23 mouse cellular contexts compared by ENCODE assay signal in the genomic region with DNA sequence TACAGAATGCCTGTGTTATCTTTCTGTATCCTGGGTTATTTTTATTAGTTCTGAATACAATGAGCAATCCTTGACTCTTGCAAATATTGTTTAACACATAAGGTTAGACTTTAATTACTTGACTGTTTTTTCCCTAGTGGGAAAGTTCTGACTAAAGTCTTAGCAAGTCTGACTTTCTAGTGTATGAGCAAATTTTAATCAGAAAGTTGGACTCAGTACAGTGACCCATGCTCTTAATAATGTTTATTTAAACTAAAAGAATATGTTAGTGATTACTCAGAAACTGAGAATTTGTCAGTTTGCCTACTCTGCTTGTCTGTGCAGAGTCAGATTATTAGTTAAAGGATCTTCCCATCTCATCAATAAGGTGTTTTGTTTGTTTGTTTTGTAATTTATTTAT.
DNase-seq lines count a peak whose midpoint lies in the region; ATAC-seq and TF ChIP-seq lines count a peak whose summit lies in the region.
"Had no signal": no experiment of that assay in that cellular context is flagged by ENCODE, and none has a peak within 500 bp of the region (broad histone marks: within the 10 kb centered on the region; RNA-seq: fewer than 3 reads in every experiment).

No protein-coding gene starts in this region.

- peak; percentile 34 for DNase-seq in kidney, postnatal 0 days (ENCODE audit: low spot score)
- no peak for DNase-seq in kidney, adult 11 months
- peak; percentile 82 for DNase-seq in NIH3T3 (ENCODE audit: low read depth)
- peak; percentile 60 for DNase-seq in fibroblast of lung, adult 2 months (ENCODE audit: low read depth)
- DNase-seq in layer of hippocampus, adult 9-11 months, result no peak
- no peak for DNase-seq in lung, adult 18-20 months
- DNase-seq in adrenal gland, adult 18-20 months (ENCODE audit: low spot score in 2 of 2), result no peak
- DNase-seq: adrenal gland, adult 8-10 months; adrenal gland, postnatal 25 days; cerebellum, adult 11-12 months; cerebellum, adult 8-10 months; cerebellum, postnatal 10 days; cerebellum, postnatal 36 days; embryo, embryonic 11 days; gastrocnemius, postnatal 10 days; heart, adult 11 months had no signal

- no peak for ATAC-seq in kidney, postnatal 0 days (replicated peaks; ENCODE audit: low FRiP score, low read depth)
- ATAC-seq: CD4-positive, CD25-positive, alpha-beta regulatory T cell, adult 4 months; forebrain, embryonic 16.5 days had no signal

- no peak overlapping the region for H3K4me3 ChIP-seq in kidney, postnatal 0 days (replicated peaks; ENCODE audit: low read depth, low read length)
- H3K4me3 ChIP-seq: embryonic facial prominence, embryonic 15.5 days; forebrain, embryonic 12.5 days; hindbrain, embryonic 12.5 days; hindbrain, embryonic 15.5 days had no signal

- H3K9me3 ChIP-seq in kidney, postnatal 0 days (replicated peaks; ENCODE audit: low read length), result no peaks in the 10 kb centered on the region
- H3K9me3 ChIP-seq: embryonic facial prominence, embryonic 15.5 days; forebrain, embryonic 12.5 days; hindbrain, embryonic 12.5 days; hindbrain, embryonic 15.5 days had no signal

- no peak overlapping the region for H3K9ac ChIP-seq in kidney, postnatal 0 days (ENCODE audit: low read depth, low read length)
- H3K9ac ChIP-seq: embryonic facial prominence, embryonic 15.5 days; forebrain, embryonic 12.5 days; hindbrain, embryonic 12.5 days; hindbrain, embryonic 15.5 days had no signal

- no peaks in the 10 kb centered on the region for H3K27me3 ChIP-seq in kidney, postnatal 0 days (ENCODE audit: insufficient read depth, low read length)
- H3K27me3 ChIP-seq: embryonic facial prominence, embryonic 15.5 days; forebrain, embryonic 12.5 days; hindbrain, embryonic 12.5 days; hindbrain, embryonic 15.5 days had no signal

- H3K4me2 ChIP-seq in kidney, postnatal 0 days (ENCODE audit: low read length), result no peak overlapping the region
- H3K4me2 ChIP-seq: embryonic facial prominence, embryonic 15.5 days; forebrain, embryonic 12.5 days; heart, embryonic 11.5 days; hindbrain, embryonic 12.5 days; hindbrain, embryonic 15.5 days had no signal

- no peak overlapping the region for H3K27ac ChIP-seq in kidney, postnatal 0 days
- H3K27ac ChIP-seq: embryonic facial prominence, embryonic 15.5 days; forebrain, embryonic 12.5 days; hindbrain, embryonic 12.5 days; hindbrain, embryonic 15.5 days had no signal

- no peaks in the 10 kb centered on the region for H3K36me3 ChIP-seq in kidney, postnatal 0 days (ENCODE audit: insufficient read depth, low read length)
- H3K36me3 ChIP-seq: embryonic facial prominence, embryonic 15.5 days; forebrain, embryonic 12.5 days; hindbrain, embryonic 12.5 days; hindbrain, embryonic 15.5 days had no signal

- H3K4me1 ChIP-seq in kidney, postnatal 0 days (replicated peaks; ENCODE audit: insufficient read depth, low read length), result no peaks in the 10 kb centered on the region
- H3K4me1 ChIP-seq: embryonic facial prominence, embryonic 15.5 days; forebrain, embryonic 12.5 days; hindbrain, embryonic 12.5 days; hindbrain, embryonic 15.5 days had no signal

- no peak for TF ChIP-seq CTCF in kidney, postnatal 0 days (IDR thresholded peaks at IDR 0.05; ENCODE audit: low read depth)

Comparison
In these comparisons a context has a peak if more than half of its experiments do, and no peak if none do; other contexts are left out.
1. DNase-seq: peak in kidney, postnatal 0 days (single experiment), NIH3T3 (single experiment) and fibroblast of lung, adult 2 months (single experiment); none in kidney, adult 11 months (single experiment), layer of hippocampus, adult 9-11 months (single experiment), lung, adult 18-20 months (0 of 2) and adrenal gland, adult 18-20 months (0 of 2).